ENCODE assay signal across 8 mouse cellular contexts in the genomic region with DNA sequence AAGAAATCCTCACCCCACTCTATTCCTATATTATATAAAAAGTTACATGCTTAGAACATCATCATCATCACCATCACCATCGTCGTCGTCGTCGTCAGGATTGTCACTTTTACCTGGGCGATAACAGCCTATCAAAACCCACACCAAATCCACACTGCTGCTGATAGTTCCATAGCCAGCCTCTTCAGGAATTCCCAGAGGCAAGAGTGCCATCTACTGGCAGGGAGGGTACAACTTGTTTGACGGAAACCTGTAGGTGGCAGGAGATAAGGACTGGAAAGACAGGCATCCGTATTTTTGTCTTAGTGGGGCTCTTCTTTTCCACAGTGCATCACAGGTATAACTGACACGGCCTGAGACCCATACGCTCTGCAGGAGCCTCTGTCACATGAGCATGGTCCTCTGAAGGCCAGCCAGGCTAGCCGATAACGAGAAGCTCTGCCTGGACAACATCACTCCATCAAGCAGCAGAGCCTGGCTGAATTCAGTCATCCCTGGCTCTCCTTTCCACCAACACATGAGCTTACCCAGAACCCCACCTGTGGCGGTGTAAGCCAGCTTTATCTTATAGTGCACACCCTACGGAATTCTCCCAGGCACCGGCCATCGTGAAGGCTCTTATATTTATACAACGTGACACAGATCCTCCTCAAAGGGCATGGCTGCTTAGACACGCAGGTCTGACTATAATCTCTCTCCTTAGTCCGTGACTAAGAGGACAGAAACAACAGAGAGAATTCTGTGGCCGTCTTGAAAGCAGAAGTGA. TPM values are rescaled to one million over a fixed set of nuclear protein-coding genes. Genes with fewer than 3 reads are reported as not detected.
DNase-seq lines count a peak whose midpoint lies in the region; ATAC-seq and TF ChIP-seq lines count a peak whose summit lies in the region.

No protein-coding gene starts in this region.

- in situ Hi-C loops in Patski (cut with MboI; ENCODE audit: low pct_unique_long_range_greater_than_20kb): loop anchor here (5.0 kb wide), 2 partner anchors 132 to 267 kb away; no protein-coding TSS in a partner anchor

- POLR2A ChIA-PET in Patski (lab: Charles Lee): no interaction called here

- H3K36me3 ChIP-seq in hindbrain, embryonic 10.5 days: no peaks in the 10 kb centered on the region

- H3K9me3 ChIP-seq in hindbrain, embryonic 10.5 days: no peaks in the 10 kb centered on the region

- 22% methylated on average over 20 of the region's 20 CpGs for WGBS in hindbrain, embryonic 10.5 days

- peak; percentile 87 for TF ChIP-seq CTCF in Patski (IDR thresholded peaks at IDR 0.05)

- H3K27me3 ChIP-seq in Patski: peaks cover 36% of the 10 kb centered on the region
- peaks cover 33% of the 10 kb centered on the region for H3K27me3 ChIP-seq in hindbrain, embryonic 10.5 days (ENCODE audit: insufficient read depth, poor library complexity, severe bottlenecking)

- H3K4me1 ChIP-seq in hindbrain, embryonic 10.5 days (replicated peaks): peaks cover 32% of the 10 kb centered on the region

- DNase-seq in Patski (ENCODE audit: low read depth, low spot score): peak; percentile 17
- peak; percentile 91 for DNase-seq in cerebellum, adult 8-10 months
- DNase-seq in frontal cortex, adult 2 months (ENCODE audit: extremely low spot score in 1 of 2, low spot score in 1 of 2): peak; percentile 73 to 95
- DNase-seq in hindbrain, embryonic 10.5 days (ENCODE audit: low spot score): peak; percentile 82
- DNase-seq in layer of hippocampus, postnatal 25 days (ENCODE audit: extremely low spot score in 1 of 2, low spot score in 1 of 2): peak; percentile 65 to 88
- DNase-seq in right cerebral cortex, postnatal 36 days (ENCODE audit: low spot score in 2 of 2): peak; percentile 76 to 78
- DNase-seq in yolk sac, embryonic 10.5 days (ENCODE audit: low spot score): peak; percentile 76

- H3K27ac ChIP-seq in hindbrain, embryonic 10.5 days: no peak overlapping the region

- H3K4me3 ChIP-seq in hindbrain, embryonic 10.5 days: peak overlapping the region; percentile 9; the same call in 1 of the 2 replicates

- CTCF ChIA-PET in Patski (lab: Charles Lee): interaction anchor here (0.7 to 1.2 kb wide), 3 partner anchors 37 to 269 kb away, joined by 3 to 6 read pairs (median 3); no protein-coding TSS in a partner anchor

- ATAC-seq in Patski: peak; percentile 83
- ATAC-seq in megakaryocyte, adult 5-6 weeks (ENCODE audit: poor library complexity, severe bottlenecking): peak; percentile 79

RNA-seq across cellular contexts. Expression of gene Tmem108, which starts 2.5 kb away (rescaled TPM):
- not detected for polyA plus RNA-seq in Patski (2021)
- 22.4 and 24.7 TPM in 2 replicates for polyA plus RNA-seq in frontal cortex, adult 2 months (2012; rRNA removed)
- polyA plus RNA-seq in hindbrain, embryonic 10.5 days (2016; fragmentation: Nextera tagmentation; extraction: Ambion mirVana): 14.3 and 20.1 TPM in 2 replicates
- total RNA-seq in layer of hippocampus, postnatal 25 days (2021): 10 to 100 TPM; 34.7 to 44.2 TPM
- 0.54 and 0.66 TPM in 2 replicates for total RNA-seq in megakaryocyte, adult 5-6 weeks (2015)
- 0.20 TPM in 1 of 2 replicates, not detected in the other for total RNA-seq in megakaryocyte, adult 5-6 weeks (2017)

Comparison
In these comparisons a context has a peak if more than half of its experiments do, and no peak if none do; other contexts are left out.
1. DNase-seq: peak in every context shown above with its lines; median percentile 91 in cerebellum, adult 8-10 months; 84 in frontal cortex, adult 2 months; 82 in hindbrain, embryonic 10.5 days; 77 in right cerebral cortex, postnatal 36 days; 76 in layer of hippocampus, postnatal 25 days; 76 in yolk sac, embryonic 10.5 days; 17 in Patski.
2. RNA of gene Tmem108, which starts 2.5 kb away (polyA plus RNA-seq): 22.4 to 24.7 TPM in frontal cortex, adult 2 months and 14.3 to 20.1 TPM in hindbrain, embryonic 10.5 days; not detected in Patski (single experiment); every median in the first group is over 10 times any median in the second.